In the genomic region with DNA sequence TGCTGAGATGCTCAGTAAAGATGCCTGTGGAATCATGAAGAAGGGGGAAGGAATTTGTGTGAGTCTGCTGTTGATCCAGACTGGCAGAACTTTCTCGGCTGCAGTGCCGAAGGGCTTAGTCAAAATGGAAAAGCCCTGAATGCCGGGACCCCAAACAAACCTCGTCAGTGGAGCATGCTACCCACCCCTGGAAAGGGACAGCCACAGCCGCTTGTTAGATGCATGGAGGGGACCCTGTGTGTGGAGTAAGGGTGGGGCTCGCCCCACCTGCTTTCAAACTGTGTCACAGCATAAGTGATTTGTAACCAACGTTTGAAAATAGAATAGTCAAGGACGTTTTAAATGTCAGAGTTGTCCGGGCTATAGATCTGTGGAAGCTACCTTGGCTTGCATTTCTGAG, we compare ENCODE assay signal across 21 mouse cellular contexts.
DNase-seq lines count a peak whose midpoint lies in the region; ATAC-seq and TF ChIP-seq lines count a peak whose summit lies in the region.
"Had no signal": no experiment of that assay in that cellular context is flagged by ENCODE, and none has a peak within 500 bp of the region (broad histone marks: within the 10 kb centered on the region; RNA-seq: fewer than 3 reads in every experiment).

No protein-coding gene starts in this region.

- no peak for TF ChIP-seq CTCF in intestine, postnatal 0 days (IDR thresholded peaks at IDR 0.05; ENCODE audit: low read depth)
- no peak for TF ChIP-seq CTCF in embryonic fibroblast, embryonic 13.5 days (IDR thresholded peaks at IDR 0.05; ENCODE audit: borderline replicate concordance, insufficient read depth, low read length)

- no peak for DNase-seq in intestine, embryonic 14.5 days (ENCODE audit: low spot score)
- DNase-seq in urinary bladder, postnatal 36 days (ENCODE audit: low spot score in 2 of 2): no peak
- DNase-seq: adrenal gland, postnatal 10 days; adrenal gland, postnatal 25 days; cerebellum, adult 11-12 months; cerebellum, adult 2 months; cerebellum, adult 9-10 months; cerebellum, postnatal 10 days; cerebellum, postnatal 25 days had no signal

- H3K4me1 ChIP-seq in intestine, embryonic 14.5 days (replicated peaks; ENCODE audit: control insufficient read depth, insufficient read depth, low read length): peaks cover 23% of the 10 kb centered on the region
- H3K4me1 ChIP-seq in intestine, postnatal 0 days (replicated peaks; ENCODE audit: control insufficient read depth, insufficient read depth, low read length): no peaks in the 10 kb centered on the region
- H3K4me1 ChIP-seq in brown adipose tissue, adult 24 weeks (ENCODE audit: control insufficient read depth, insufficient read depth, insufficient read length, low read length): peaks cover 64% of the 10 kb centered on the region
- H3K4me1 ChIP-seq in embryonic fibroblast, embryonic 13.5 days (ENCODE audit: control insufficient read depth, insufficient read depth, low read length): peaks cover 4% of the 10 kb centered on the region; the same call in 1 of the 2 replicates
- peaks cover 47% of the 10 kb centered on the region for H3K4me1 ChIP-seq in intestine, embryonic 16.5 days (ENCODE audit: control insufficient read depth, insufficient read depth, low read length)
- H3K4me1 ChIP-seq in neural tube, embryonic 15.5 days: peaks cover 35% of the 10 kb centered on the region

- no peak for ATAC-seq in intestine, embryonic 14.5 days (replicated peaks; ENCODE audit: low FRiP score, low TSS enrichment, low read depth)
- ATAC-seq in intestine, postnatal 0 days: no peak
- ATAC-seq in intestine, embryonic 16.5 days: no peak
- no peak for ATAC-seq in neural tube, embryonic 15.5 days (ENCODE audit: low FRiP score)
- ATAC-seq: forebrain, embryonic 14.5 days; forebrain, embryonic 16.5 days had no signal

- H3K4me2 ChIP-seq in intestine, embryonic 14.5 days (ENCODE audit: low read length): no peak overlapping the region
- H3K4me2 ChIP-seq in intestine, postnatal 0 days (replicated peaks; ENCODE audit: low read depth): no peak overlapping the region
- no peak overlapping the region for H3K4me2 ChIP-seq in intestine, embryonic 16.5 days (ENCODE audit: low read depth, low read length)
- no peak overlapping the region for H3K4me2 ChIP-seq in neural tube, embryonic 15.5 days
- H3K4me2 ChIP-seq: embryonic facial prominence, embryonic 12.5 days; forebrain, embryonic 12.5 days had no signal

- H3K36me3 ChIP-seq in intestine, embryonic 14.5 days (ENCODE audit: control insufficient read depth, insufficient read depth, low read length): no peaks in the 10 kb centered on the region
- no peaks in the 10 kb centered on the region for H3K36me3 ChIP-seq in intestine, postnatal 0 days (ENCODE audit: control insufficient read depth, insufficient read depth)
- H3K36me3 ChIP-seq in intestine, embryonic 16.5 days (ENCODE audit: control insufficient read depth, insufficient read depth, low read length): no peaks in the 10 kb centered on the region
- no peaks in the 10 kb centered on the region for H3K36me3 ChIP-seq in neural tube, embryonic 15.5 days
- H3K36me3 ChIP-seq: embryonic facial prominence, embryonic 10.5 days; embryonic facial prominence, embryonic 12.5 days; forebrain, embryonic 10.5 days; forebrain, embryonic 12.5 days had no signal

- 71% methylated on average over 9 of the region's 9 CpGs for WGBS in intestine, embryonic 14.5 days
- WGBS in intestine, postnatal 0 days: 60% methylated on average over 9 of the region's 9 CpGs
- 69% methylated on average over 9 of the region's 9 CpGs for WGBS in intestine, embryonic 16.5 days
- 76% methylated on average over 9 of the region's 9 CpGs for WGBS in neural tube, embryonic 15.5 days

- no peaks in the 10 kb centered on the region for H3K27me3 ChIP-seq in intestine, embryonic 14.5 days (replicated peaks; ENCODE audit: control insufficient read depth, insufficient read depth, low read length)
- H3K27me3 ChIP-seq in intestine, postnatal 0 days (replicated peaks; ENCODE audit: control insufficient read depth, insufficient read depth, low read length): no peaks in the 10 kb centered on the region
- H3K27me3 ChIP-seq in intestine, embryonic 16.5 days (replicated peaks; ENCODE audit: control insufficient read depth, insufficient read depth, low read length): no peaks in the 10 kb centered on the region
- H3K27me3 ChIP-seq in neural tube, embryonic 15.5 days (replicated peaks): no peaks in the 10 kb centered on the region
- H3K27me3 ChIP-seq: embryonic facial prominence, embryonic 12.5 days; forebrain, embryonic 12.5 days had no signal

- no peaks in the 10 kb centered on the region for H3K9me3 ChIP-seq in intestine, embryonic 14.5 days (ENCODE audit: control insufficient read depth, low read length)
- no peaks in the 10 kb centered on the region for H3K9me3 ChIP-seq in intestine, postnatal 0 days (ENCODE audit: control insufficient read depth)
- no peaks in the 10 kb centered on the region for H3K9me3 ChIP-seq in intestine, embryonic 16.5 days (ENCODE audit: control insufficient read depth, low read length)
- H3K9me3 ChIP-seq in neural tube, embryonic 15.5 days (replicated peaks): no peaks in the 10 kb centered on the region
- H3K9me3 ChIP-seq: embryonic facial prominence, embryonic 10.5 days; embryonic facial prominence, embryonic 12.5 days; forebrain, embryonic 10.5 days; forebrain, embryonic 12.5 days had no signal

- TF ChIP-seq POLR2A in embryonic fibroblast, embryonic 13.5 days (IDR thresholded peaks at IDR 0.05; ENCODE audit: low read depth, low read length): no peak

- H3K27ac ChIP-seq in intestine, embryonic 14.5 days (ENCODE audit: low read depth): 0 out of 2 replicates have a peak overlapping the region, but pooled peaks have one; percentile 45
- H3K27ac ChIP-seq in intestine, postnatal 0 days (ENCODE audit: low read depth, low read length): no peak overlapping the region
- H3K27ac ChIP-seq in brown adipose tissue, adult 24 weeks (replicated peaks; ENCODE audit: low read depth, low read length): peak overlapping the region; percentile 82
- H3K27ac ChIP-seq in embryonic fibroblast, embryonic 13.5 days (ENCODE audit: insufficient read depth, low read length): peak overlapping the region; percentile 6; the same call in 1 of the 2 replicates
- peak overlapping the region; percentile 7; the same call in 1 of the 2 replicates for H3K27ac ChIP-seq in intestine, embryonic 16.5 days (ENCODE audit: low read length)
- no peak overlapping the region for H3K27ac ChIP-seq in neural tube, embryonic 15.5 days (replicated peaks)
- H3K27ac ChIP-seq: embryonic facial prominence, embryonic 10.5 days; embryonic facial prominence, embryonic 12.5 days; forebrain, embryonic 10.5 days; forebrain, embryonic 12.5 days had no signal

- H3K9ac ChIP-seq in intestine, embryonic 14.5 days (ENCODE audit: low read length): no peak overlapping the region
- H3K9ac ChIP-seq in intestine, postnatal 0 days (ENCODE audit: low read depth, low read length): no peak overlapping the region
- H3K9ac ChIP-seq in intestine, embryonic 16.5 days (ENCODE audit: low read depth, low read length): no peak overlapping the region
- H3K9ac ChIP-seq in neural tube, embryonic 15.5 days (replicated peaks): no peak overlapping the region
- H3K9ac ChIP-seq: embryonic facial prominence, embryonic 12.5 days; forebrain, embryonic 12.5 days had no signal

- H3K4me3 ChIP-seq in intestine, embryonic 14.5 days (ENCODE audit: low read depth, low read length): no peak overlapping the region
- no peak overlapping the region for H3K4me3 ChIP-seq in intestine, postnatal 0 days (ENCODE audit: low read depth, low read length)
- H3K4me3 ChIP-seq in brown adipose tissue, adult 24 weeks (ENCODE audit: insufficient read depth, low read depth, low read length): no peak overlapping the region
- H3K4me3 ChIP-seq in embryonic fibroblast, embryonic 13.5 days (ENCODE audit: insufficient read depth, low read length): no peak overlapping the region
- H3K4me3 ChIP-seq in intestine, embryonic 16.5 days (ENCODE audit: low read length): no peak overlapping the region
- no peak overlapping the region for H3K4me3 ChIP-seq in neural tube, embryonic 15.5 days (replicated peaks)
- H3K4me3 ChIP-seq: embryonic facial prominence, embryonic 10.5 days; embryonic facial prominence, embryonic 12.5 days; erythroblast, embryonic 14.5 days; forebrain, embryonic 10.5 days; forebrain, embryonic 12.5 days had no signal

Comparison
In these comparisons a context has a peak if more than half of its experiments do, and no peak if none do; other contexts are left out.
1. H3K27ac ChIP-seq: peak in intestine, embryonic 14.5 days (single experiment), brown adipose tissue, adult 24 weeks (single experiment), embryonic fibroblast, embryonic 13.5 days (single experiment) and intestine, embryonic 16.5 days (single experiment); none in intestine, postnatal 0 days (single experiment) and neural tube, embryonic 15.5 days (single experiment).